Mouse (Mus musculus) heart, postnatal 10 days (tissue): ENCODE results near the gene Hexim1. TPM values are rescaled to one million over a fixed set of nuclear protein-coding genes. Genes with fewer than 3 reads are reported as not detected.

Experiments used
- DNase-seq, 2 experiments: peaks; one replicate each; pipeline ENCODE4 v3.0.0; 2021
- intact Hi-C: fragments of 180-260 bp; cut with DNase I; formaldehyde crosslinking; loops from one replicate; pipeline ENCODE4 v1.15.1; 2025
- total RNA-seq, 2 experiments: library from RNA; stranded (reverse); gene quantifications; 2 replicates each; pipeline ENCODE4 v1.2.3; 2021

Hexim1 gene
- total RNA-seq, 2 experiments from 2014 or later: 20.4 to 22.6 TPM

GRCm38 (mm10) chr11:103144309-103145285 is 28.6 kb downstream of the Hexim1 start:
- intact Hi-C loops: no loop called here
- no peak for DNase-seq

DNA sequence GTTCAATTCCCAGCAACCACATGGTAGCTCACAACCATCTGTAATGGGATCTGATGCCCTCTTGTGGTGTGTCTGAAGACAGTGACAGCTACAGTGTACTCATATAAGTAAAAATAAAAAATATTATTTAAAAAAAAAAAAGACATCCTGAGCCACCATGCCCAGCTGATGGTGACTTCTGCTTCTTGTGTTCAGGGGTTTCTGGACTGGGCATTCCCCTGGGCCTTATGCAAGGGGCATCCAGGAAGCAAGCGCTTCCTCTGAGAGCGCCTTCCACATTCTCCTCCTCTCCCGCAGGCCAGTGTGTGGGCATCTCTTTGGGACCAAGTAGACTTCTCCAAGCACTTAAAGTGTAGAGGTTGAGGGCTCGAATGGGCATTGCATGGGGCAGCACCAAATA is 30.4 kb downstream of the Hexim1 start:
- no peak for DNase-seq
- intact Hi-C loops: no loop called here

GRCm38 (mm10) chr11:103147766-103148165 is 31.7 kb downstream of the Hexim1 start:
- intact Hi-C loops: no loop called here

GRCm38 (mm10) chr11:103149771-103150170 is 33.7 kb downstream of the Hexim1 start:
- DNase-seq: no peak
- intact Hi-C loops: no loop called here

More at GRCm38 (mm10) chr11:103147766-103148165, 31.7 kb downstream of the Hexim1 start:
- DNase-seq: no peak

GRCm38 (mm10) chr11:103158621-103159478 is 42.8 kb downstream of the Hexim1 start:
- intact Hi-C loops: loop anchor here (1.0 to 5.0 kb wide), 4 partner anchors 26 to 102 kb away; partner anchors contain the start of gene Hexim2
- DNase-seq: peak; percentile 97 to 99

GRCm38 (mm10) chr11:103160738-103161137 is 44.7 kb downstream of the Hexim1 start:
- intact Hi-C loops: no loop called here
- DNase-seq: no peak

DNA sequence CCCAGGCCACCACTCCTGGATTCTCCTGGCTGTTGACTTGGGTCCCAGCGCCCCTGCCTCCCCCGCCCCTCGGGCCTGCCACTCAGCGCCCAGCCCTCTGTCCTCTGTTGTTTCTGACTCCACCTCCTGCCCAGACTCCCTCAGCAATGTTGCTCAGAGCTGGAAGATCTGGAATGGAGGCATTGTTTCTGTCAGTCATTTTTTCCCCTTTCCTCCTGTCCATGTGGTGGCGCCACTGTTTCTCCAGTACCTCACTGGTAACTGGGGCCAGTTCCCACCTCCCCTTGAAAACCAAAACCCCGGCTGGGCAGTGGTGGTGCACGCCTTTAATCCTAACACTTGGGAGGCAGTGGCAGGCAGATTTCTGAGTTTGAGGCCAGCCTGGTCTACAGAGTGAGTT is 45.4 kb downstream of the Hexim1 start:
- DNase-seq: no peak
- intact Hi-C loops: no loop called here

GRCm38 (mm10) chr11:103162132-103162531 is 46.1 kb downstream of the Hexim1 start:
- intact Hi-C loops: no loop called here

DNA sequence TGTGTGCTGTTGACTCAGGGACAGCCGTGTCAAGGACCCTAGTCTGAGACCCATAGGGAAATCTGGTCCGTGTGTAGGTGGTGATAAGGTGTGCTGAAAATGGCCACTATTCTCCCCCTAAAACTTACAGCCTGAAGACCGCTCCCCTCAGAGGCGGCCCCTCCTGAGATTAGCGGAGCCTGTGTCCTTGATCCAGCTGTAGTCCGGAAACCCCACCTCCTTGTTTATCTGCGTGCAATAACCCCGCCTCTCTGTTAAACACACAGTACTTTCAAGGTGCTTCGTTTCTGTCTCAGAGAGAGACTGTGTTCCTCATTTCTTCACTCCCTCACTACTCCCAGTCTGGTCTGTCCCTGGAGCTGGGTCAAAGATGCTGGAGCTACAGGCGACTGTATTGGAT is 48.4 kb downstream of the Hexim1 start:
- intact Hi-C loops: no loop called here
- no peak for DNase-seq

More at GRCm38 (mm10) chr11:103162132-103162531, 46.1 kb downstream of the Hexim1 start:
- DNase-seq: no peak

DNA sequence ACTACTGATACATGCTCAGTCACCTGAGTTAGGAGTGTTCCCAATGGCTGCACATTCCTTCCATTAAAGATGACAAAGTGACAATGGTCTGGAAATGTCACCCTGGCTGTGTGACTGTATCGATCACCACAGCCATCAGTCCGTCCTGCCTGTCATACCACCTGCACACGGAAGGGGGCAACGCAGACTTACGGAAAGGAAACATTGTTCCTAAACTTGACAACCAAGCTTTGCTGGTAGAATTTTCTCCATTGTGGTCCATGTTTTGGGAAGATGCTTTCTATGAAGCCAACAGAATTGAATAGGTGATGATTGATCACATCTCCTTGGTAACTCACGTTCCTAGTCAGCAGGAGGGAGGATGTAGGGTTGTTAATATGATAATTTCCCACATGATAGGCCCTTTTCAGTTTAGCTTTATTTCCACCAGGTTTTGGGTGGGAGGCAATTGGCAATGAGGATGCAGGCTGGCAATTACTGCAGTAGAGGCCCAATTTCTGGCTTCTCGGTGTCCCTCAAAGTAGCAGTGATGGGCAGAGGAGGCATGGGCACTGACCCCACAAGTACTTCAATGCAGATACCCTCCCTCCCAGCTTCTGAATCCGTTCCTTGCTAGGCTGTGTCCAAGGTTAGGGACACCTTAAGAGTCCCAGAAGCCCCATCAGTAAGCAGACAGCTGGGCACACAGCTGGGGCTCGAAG is 52.8 kb downstream of the Hexim1 start:
- peak; percentile 78 to 88 for DNase-seq
- intact Hi-C loops: loop anchor here (1.0 to 2.0 kb wide), 4 partner anchors 16 to 156 kb away; no protein-coding TSS in a partner anchor

Other genes starting within 250 kb of the Hexim1 start
- 10 to 100 TPM; 48.5 to 59.2 TPM for gene Eftud2, start 235.2 kb upstream of the Hexim1 start, total RNA-seq
- under 1 TPM; 0.14 to 0.15 TPM for gene Ccdc103, start 235.0 kb upstream of the Hexim1 start, total RNA-seq
- not detected for gene Fam187a, start 231.1 kb upstream of the Hexim1 start, total RNA-seq
- under 1 TPM; 0.17 to 0.25 TPM for gene Gfap, start 215.3 kb upstream of the Hexim1 start, total RNA-seq
- 1 to 10 TPM; 5.7 to 6.9 TPM for gene Kif18b, start 191.1 kb upstream of the Hexim1 start, total RNA-seq
- under 1 TPM; 0.22 to 0.34 TPM for gene C1ql1, start 169.5 kb upstream of the Hexim1 start, total RNA-seq
- gene Nmt1, start 88.0 kb upstream of the Hexim1 start, total RNA-seq: 10 to 100 TPM; 61.4 to 63.2 TPM
- 10 to 100 TPM; 62.5 to 70.5 TPM for gene Dcakd, start 87.9 kb upstream of the Hexim1 start, total RNA-seq
- 10 to 100 TPM; 26.7 to 27.7 TPM for gene Plcd3, start 14.6 kb upstream of the Hexim1 start, total RNA-seq
- gene Acbd4, start 14.5 kb upstream of the Hexim1 start, total RNA-seq: 10 to 100 TPM; 35.5 to 37.4 TPM
- gene Hexim2, start 16.2 kb downstream of the Hexim1 start, total RNA-seq: 1 to 10 TPM; 3.1 to 3.9 TPM
- 10 to 100 TPM; 14.4 to 15.6 TPM for gene Fmnl1, start 54.9 kb downstream of the Hexim1 start, total RNA-seq
- gene 1700023F06Rik, start 92.3 kb downstream of the Hexim1 start, total RNA-seq: not detected
- gene Spata32, start 102.2 kb downstream of the Hexim1 start, total RNA-seq: not detected
- 1 to 10 TPM; 3.8 to 4.3 TPM for gene Map3k14, start 151.2 kb downstream of the Hexim1 start, total RNA-seq
- 10 to 100 TPM; 28.6 to 34.3 TPM for gene Arhgap27, start 247.5 kb downstream of the Hexim1 start, total RNA-seq